Mouse (Mus musculus) megakaryocyte-erythroid progenitor cell, adult 5-6 weeks (primary cell): ENCODE data around the gene 9530003J23Rik. TPM values are rescaled to one million over a fixed set of nuclear protein-coding genes. Genes with fewer than 3 reads are reported as not detected.
"Not testable (repeated sequence)": the region's sequence is repeated elsewhere in the genome, so short reads cannot be mapped to it uniquely, and the experiment has no call there.

Source experiments
- ATAC-seq: replicated peaks from 2 replicates; pipeline ENCODE4 v1.8.0; 2016; ENCODE audit warnings: mild to moderate bottlenecking, inconsistent platforms; ENCODE audit not compliant: severe bottlenecking, poor library complexity, low FRiP score, low TSS enrichment
- total RNA-seq, 2 experiments: library from RNA; stranded (forward) in 1 of 2; stranded (reverse) in 1 of 2; fragments of 200-1000, 215-1000 nt in 1 of 2; fragments of >200 nt in 1 of 2; fragmentation: Nextera tagmentation in 1 of 2; gene quantifications; 2 replicates each; pipeline ENCODE4 v1.2.3; 2014 to 2017

The 9530003J23Rik gene
- total RNA-seq, 2 experiments from 2014 or later: not detected

- ATAC-seq: peak; percentile 21; the same call in 1 of the 2 replicates
Observed at GRCm38 (mm10) chr10:117234825-117235224, 3.7 kb downstream of the 9530003J23Rik start.

GRCm38 (mm10) chr10:117229826-117230225 is 8.7 kb downstream of the 9530003J23Rik start:
- peak; percentile 58; the same call in 1 of the 2 replicates for ATAC-seq

- ATAC-seq: no peak
Observed at GRCm38 (mm10) chr10:117226002-117226401, 12.5 kb downstream of the 9530003J23Rik start.

- 0 out of 2 replicates have a peak, but pooled peaks have one; percentile 16 for ATAC-seq
Observed at GRCm38 (mm10) chr10:117225094-117225493, 13.4 kb downstream of the 9530003J23Rik start.

GRCm38 (mm10) chr10:117224102-117224990 is 14.2 kb downstream of the 9530003J23Rik start, which contains the start of gene Yeats4:
TSS of gene Yeats4 (minus strand) at chr10:117224507.
- peak; percentile 96 for ATAC-seq

- ATAC-seq: no peak
Observed at GRCm38 (mm10) chr10:117223758-117224101, 14.8 kb downstream of the 9530003J23Rik start.

- ATAC-seq: no peak
Observed at GRCm38 (mm10) chr10:117222821-117223220, 15.7 kb downstream of the 9530003J23Rik start.

GRCm38 (mm10) chr10:117218351-117218750 is 20.2 kb downstream of the 9530003J23Rik start:
- no peak for ATAC-seq

GRCm38 (mm10) chr10:117217246-117217840 is 21.2 kb downstream of the 9530003J23Rik start:
- ATAC-seq: no peak

GRCm38 (mm10) chr10:117216793-117217192 is 21.7 kb downstream of the 9530003J23Rik start:
- ATAC-seq: peak; percentile 67

GRCm38 (mm10) chr10:117216132-117216495 is 22.4 kb downstream of the 9530003J23Rik start:
- ATAC-seq: 0 out of 2 replicates have a peak, but pooled peaks have one; percentile 8

GRCm38 (mm10) chr10:117215409-117216131 is 22.9 kb downstream of the 9530003J23Rik start:
- ATAC-seq: no peak

- no peak for ATAC-seq
Observed at GRCm38 (mm10) chr10:117211023-117211422, 27.5 kb downstream of the 9530003J23Rik start.

- peak; percentile 65 for ATAC-seq
Observed at GRCm38 (mm10) chr10:117209469-117209938, 29.0 kb downstream of the 9530003J23Rik start.

GRCm38 (mm10) chr10:117208787-117209186 is 29.7 kb downstream of the 9530003J23Rik start:
- not testable (repeated sequence) for ATAC-seq

GRCm38 (mm10) chr10:117208221-117208620 is 30.3 kb downstream of the 9530003J23Rik start:
- no peak for ATAC-seq

- ATAC-seq: no peak
Observed at GRCm38 (mm10) chr10:117206070-117206469, 32.4 kb downstream of the 9530003J23Rik start.

- ATAC-seq: no peak
Observed at GRCm38 (mm10) chr10:117203558-117203981, 34.9 kb downstream of the 9530003J23Rik start.

GRCm38 (mm10) chr10:117202981-117203557 is 35.4 kb downstream of the 9530003J23Rik start:
- no peak for ATAC-seq
